ENCODE assay signal across 8 mouse cellular contexts in genomic region chr16:31081125-31081664, GRCm38 (mm10). TPM values are rescaled to one million over a fixed set of nuclear protein-coding genes. Genes with fewer than 3 reads are reported as not detected.
DNase-seq lines count a peak whose midpoint lies in the region; ATAC-seq lines count a peak whose summit lies in the region.

Gene Xxylt1 (minus strand): TSS chr16:31081432.

- no peaks in the 10 kb centered on the region for H3K9me3 ChIP-seq in hindbrain, embryonic 15.5 days

- peak; percentile 93 for DNase-seq in T-cell, adult 2 months (ENCODE audit: low spot score)
- DNase-seq in cerebellum, postnatal 36 days, result peak; percentile 96 to 97
- DNase-seq in frontal cortex, postnatal 36 days (ENCODE audit: low spot score in 2 of 2), result peak; percentile 93 to 96
- peak; percentile 91 for DNase-seq in left cerebral cortex, adult 11 months (ENCODE audit: low spot score)
- DNase-seq in lung, postnatal 4 days, result peak; percentile 96 to 98
- peak; percentile 91 for DNase-seq in retina, postnatal 7 days (ENCODE audit: low read depth, low spot score)
- DNase-seq in urinary bladder, adult 2 months (ENCODE audit: low spot score), result peak; percentile 87

- H3K4me3 ChIP-seq in hindbrain, embryonic 15.5 days, result peak within 1 kb of the TSS; percentile 73

- H3K9ac ChIP-seq in hindbrain, embryonic 15.5 days, result peak within 1 kb of the TSS; percentile 75

- peak; percentile 99 for ATAC-seq in hindbrain, embryonic 15.5 days (ENCODE audit: low FRiP score, low read depth)

- H3K27me3 ChIP-seq in hindbrain, embryonic 15.5 days, result no peaks in the 10 kb centered on the region

- H3K4me1 ChIP-seq in hindbrain, embryonic 15.5 days (replicated peaks), result peaks cover 21% of the 10 kb centered on the region

- H3K27ac ChIP-seq in hindbrain, embryonic 15.5 days (replicated peaks), result peak within 1 kb of the TSS; percentile 89

- no peaks in the 10 kb centered on the region for H3K36me3 ChIP-seq in hindbrain, embryonic 15.5 days

- WGBS in hindbrain, embryonic 15.5 days, result under 1% methylated on average over 54 of the region's 54 CpGs

- peak within 1 kb of the TSS; percentile 88 for H3K4me2 ChIP-seq in hindbrain, embryonic 15.5 days

RNA-seq across cellular contexts. Expression of gene Xxylt1, which starts in this region (rescaled TPM):
- polyA plus RNA-seq in hindbrain, embryonic 15.5 days (2015; fragmentation: Nextera tagmentation; extraction: Ambion mirVana), result 15.4 and 17.3 TPM in 2 replicates
- polyA plus RNA-seq in urinary bladder, adult 2 months (2012; rRNA removed), result 12.3 and 13.6 TPM in 2 replicates

Comparison
In these comparisons a context has a peak if more than half of its experiments do, and no peak if none do; other contexts are left out.
1. Peak in every context shown above with its lines: DNase-seq, ATAC-seq, H3K4me3 ChIP-seq and H3K27ac ChIP-seq.